Mouse (Mus musculus): ENCODE data around the gene Tbc1d16.
A peak's percentile ranks its signal among the peaks of the same experiment; 100 is the strongest.
"Not testable (repeated sequence)": the region's sequence is repeated elsewhere in the genome, so short reads cannot be mapped to it uniquely, and the experiment has no call there.

Gene Tbc1d16

DNA sequence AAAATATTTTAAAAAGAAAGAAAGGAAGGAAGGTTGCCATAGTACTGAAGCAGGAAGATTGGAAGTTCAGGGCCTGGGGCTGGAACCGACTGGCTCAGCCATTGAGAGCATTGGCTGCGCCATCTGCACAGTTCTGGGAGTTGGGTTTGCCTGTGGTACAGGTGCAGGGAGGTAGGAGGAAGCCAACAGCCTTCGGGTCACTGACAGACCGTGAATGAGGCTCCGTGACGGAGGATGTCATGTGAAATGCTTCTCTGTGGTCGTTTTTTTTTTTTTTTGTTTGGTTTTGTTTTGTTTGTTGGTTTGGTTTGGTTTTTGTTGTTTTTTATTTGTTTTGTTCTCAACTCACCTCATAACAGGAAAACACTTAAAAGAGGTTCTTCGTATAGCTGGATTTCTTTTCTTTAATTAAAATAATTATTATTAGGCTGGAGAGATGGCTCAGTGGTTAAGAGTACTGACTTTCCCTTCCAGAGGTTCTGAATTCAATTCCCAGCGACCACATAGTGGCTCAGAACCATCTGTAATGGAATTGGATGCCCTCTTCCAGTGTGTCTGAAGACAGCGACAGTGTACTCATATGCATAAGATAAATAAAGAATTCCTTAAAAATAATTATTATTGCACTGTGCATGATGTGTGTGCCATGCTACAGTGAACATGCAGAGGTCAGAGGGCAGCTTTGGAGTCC lies 119.6 kb downstream of the Tbc1d16 start:
- no peak for DNase-seq

- DNase-seq: peak; percentile 14
These were observed 122.0 kb downstream of the Tbc1d16 start for GRCm38 (mm10) chr11:119106289-119106688.

DNA sequence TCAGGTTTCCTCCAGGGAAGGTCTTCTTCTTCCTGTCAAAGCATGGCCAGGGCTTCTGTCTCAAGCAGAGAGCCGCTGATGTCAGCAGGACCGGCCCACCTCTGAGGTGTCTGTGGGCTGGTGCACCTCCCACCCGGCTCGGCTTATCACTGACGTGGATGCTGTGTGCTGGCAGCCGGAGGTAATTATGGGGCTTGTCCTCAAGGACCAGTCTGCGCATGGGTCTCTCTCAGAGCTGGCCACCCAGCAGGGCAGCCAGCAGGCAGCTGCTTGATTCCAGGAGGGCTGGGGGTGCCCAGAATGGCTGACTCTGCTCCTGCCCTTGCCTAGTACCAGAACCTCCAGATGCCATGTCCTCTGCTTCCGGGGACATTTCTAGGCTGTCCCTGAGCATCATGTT lies 122.6 kb downstream of the Tbc1d16 start:
- no peak for DNase-seq

GRCm38 (mm10) chr11:119105071-119105609 lies 123.2 kb downstream of the Tbc1d16 start:
- DNase-seq: no peak

- no peak for DNase-seq
These were observed 124.3 kb downstream of the Tbc1d16 start for GRCm38 (mm10) chr11:119103991-119104390.

DNA sequence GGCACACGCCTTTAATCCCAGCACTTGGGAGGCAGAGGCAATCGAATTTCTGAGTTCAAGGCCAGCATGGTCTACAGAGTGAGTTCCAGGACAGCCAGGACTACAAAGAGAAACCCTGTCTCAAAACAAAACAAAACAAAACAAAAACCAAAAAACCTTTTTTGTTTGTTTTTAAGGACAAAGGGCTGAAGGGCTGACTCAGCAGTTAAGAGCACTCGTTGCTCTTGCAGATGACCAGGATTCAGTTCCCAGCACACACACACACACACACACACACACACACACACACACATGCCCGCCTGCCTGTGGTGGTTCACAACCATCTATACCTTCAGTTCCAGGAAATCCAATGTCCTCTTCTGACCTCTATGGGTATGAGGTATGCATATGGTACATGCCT lies 127.9 kb downstream of the Tbc1d16 start:
- DNase-seq: not testable (repeated sequence)

DNA sequence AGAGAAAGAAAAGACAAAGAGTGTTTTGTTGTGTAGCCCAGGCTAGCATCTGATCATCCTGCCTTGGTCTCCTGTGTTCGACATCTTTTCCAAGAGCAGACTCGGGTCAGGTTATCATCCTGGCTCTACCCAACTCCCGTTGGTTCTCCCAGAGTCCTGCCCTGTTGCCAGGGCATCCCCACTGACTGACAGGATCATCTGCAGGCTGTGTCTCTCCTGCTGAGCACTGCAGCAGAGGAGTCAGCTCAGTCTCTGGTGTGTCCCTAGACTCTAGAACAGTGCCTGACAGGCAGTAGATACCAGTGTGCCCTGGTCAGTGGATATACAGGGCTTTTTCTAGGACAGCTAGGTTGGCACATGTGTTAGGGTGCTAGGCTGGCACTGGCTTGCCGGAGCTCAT lies 130.1 kb downstream of the Tbc1d16 start:
- DNase-seq: no peak

DNA sequence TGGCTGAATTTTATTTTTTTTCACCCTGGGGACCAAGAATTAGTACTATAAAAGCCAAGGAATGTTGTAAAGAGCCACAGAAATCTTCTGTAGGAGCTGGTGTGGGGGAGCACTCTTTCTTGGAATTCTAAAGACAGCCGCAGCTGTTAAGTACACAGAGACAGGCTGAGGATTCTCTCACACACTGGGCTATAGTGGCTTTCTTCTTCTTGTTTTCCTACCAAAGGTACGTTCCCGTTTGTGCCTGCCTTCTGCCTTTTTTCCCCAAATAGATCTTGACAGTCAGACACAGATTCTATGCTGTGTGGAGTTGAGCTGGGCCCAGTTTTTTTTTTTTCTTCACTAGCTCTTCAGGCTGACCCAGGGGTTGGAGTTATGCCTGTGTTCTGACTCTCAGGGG lies 132.9 kb downstream of the Tbc1d16 start:
- DNase-seq: no peak

DNA sequence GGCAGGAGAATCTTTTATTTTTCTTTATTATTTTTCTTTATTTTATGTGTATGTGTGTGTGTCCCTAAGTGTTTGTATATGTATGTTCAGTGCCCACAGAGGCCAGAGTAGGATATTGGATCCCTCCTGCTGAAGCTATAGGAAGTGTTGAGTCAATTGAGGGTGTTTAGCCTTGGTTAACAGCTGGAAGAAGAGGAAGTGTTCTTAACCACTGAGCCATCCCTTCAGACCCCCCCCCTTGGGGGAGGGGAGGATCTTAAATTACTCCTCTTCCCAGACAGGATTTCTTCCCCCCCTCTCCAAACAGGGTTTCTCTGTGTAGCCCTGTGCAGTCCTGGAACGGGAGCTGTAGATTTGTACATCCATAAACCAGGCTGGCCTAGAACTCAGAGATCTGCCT lies 135.0 kb downstream of the Tbc1d16 start:
- DNase-seq: no peak
